Mouse (Mus musculus) forebrain, embryonic 14.5 days (tissue): ENCODE measurements around the gene Akt3. TPM values are rescaled to one million over a fixed set of nuclear protein-coding genes. Genes with fewer than 3 reads are reported as not detected.
A peak's percentile ranks its signal among the peaks of the same experiment; 100 is the strongest.

Source experiments
- ATAC-seq: fragments of 200-750 bp; cut with Nextera tagmentation; 2 replicates; pipeline ENCODE4 v1.8.0; 2017; ENCODE audit warnings: mild to moderate bottlenecking, moderate library complexity
- DNase-seq: peaks from one replicate; pipeline ENCODE4 v3.0.0-alpha.2; 2015; ENCODE audit warnings: low spot score
- H3K27ac ChIP-seq: fragments of 300-500 bp; sonication (generic); 2 replicates; pipeline ENCODE4 v1.5.1; 2014; ENCODE audit warnings: low read depth, mild to moderate bottlenecking, control low read depth, low read length, moderate library complexity
- H3K27me3 ChIP-seq: fragments of 300-500 bp; sonication (generic); replicated peaks from 2 replicates; pipeline ENCODE4 v1.6.1; 2014; ENCODE audit warnings: low read length, control low read depth, mixed read lengths; ENCODE audit not compliant: control insufficient read depth, insufficient read depth
- H3K36me3 ChIP-seq: fragments of 300-500 bp; sonication (generic); 2 replicates; pipeline ENCODE4 v1.6.1; 2014; ENCODE audit warnings: low read length, control low read depth; ENCODE audit not compliant: control insufficient read depth, insufficient read depth
- H3K4me1 ChIP-seq: fragments of 300-500 bp; sonication (generic); 2 replicates; pipeline ENCODE4 v1.6.1; 2014; ENCODE audit warnings: antibody characterized with exemption, low read length, control low read depth; ENCODE audit not compliant: control insufficient read depth, insufficient read depth
- H3K4me2 ChIP-seq: fragments of 300-500 bp; sonication (generic); 2 replicates; pipeline ENCODE4 v1.6.1; 2014; ENCODE audit warnings: mild to moderate bottlenecking, control low read depth, low read length
- H3K4me3 ChIP-seq: fragments of 300-500 bp; sonication (generic); 2 replicates; pipeline ENCODE4 v1.5.1; 2014; ENCODE audit warnings: low read depth, low read length, control low read depth
- H3K9ac ChIP-seq: fragments of 300-500 bp; sonication (generic); 2 replicates; pipeline ENCODE4 v1.6.1; 2014; ENCODE audit warnings: mild to moderate bottlenecking, low read length, control low read depth, moderate library complexity
- H3K9me3 ChIP-seq: fragments of 300-500 bp; sonication (generic); replicated peaks from 2 replicates; pipeline ENCODE4 v1.6.1; 2016; ENCODE audit warnings: low read length, control low read depth, mixed read lengths; ENCODE audit not compliant: control insufficient read depth
- WGBS: fragments of 180-500 bp; shearing (Covaris S2); extraction: QIAGEN DNeasy Blood & Tissue Kit; methylation state at CpG from one replicate; pipeline ENCODE4 v1.1.7; 2014; 5-methylcytosine and 5-hydroxymethylcytosine counted together
- polyA plus RNA-seq: library from polyadenylated mRNA; unstranded; fragments of >200 nt; fragmentation: Nextera tagmentation; extraction: Ambion mirVana; gene quantifications from 2 replicates; pipeline ENCODE4 v1.2.1, GENCODE M21; 2014

Gene Akt3
- polyA plus RNA-seq: 38.8 and 39.0 TPM in 2 replicates

DNA sequence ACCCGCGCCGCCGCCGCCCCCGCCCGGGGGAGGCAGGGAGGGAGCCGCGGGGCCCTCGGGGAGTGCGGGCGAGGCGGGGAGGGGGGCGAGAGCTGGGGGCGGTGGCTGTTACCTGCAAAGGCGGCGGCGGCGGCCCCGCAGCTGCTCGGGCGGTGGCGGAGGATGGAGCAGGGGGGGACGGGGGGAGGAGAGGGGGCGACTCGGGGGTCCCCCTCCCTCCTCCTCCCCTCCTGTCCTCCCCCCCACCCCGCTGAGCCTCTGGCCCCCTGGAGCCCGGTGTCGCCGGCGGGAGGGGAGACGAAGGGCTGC lies at the start of gene Akt3:
Gene Akt3, minus strand, starts transcription at position 170 of the 309 bp plus-strand sequence.
- WGBS: 0% methylated on average over 3 of the region's 32 CpGs

DNA sequence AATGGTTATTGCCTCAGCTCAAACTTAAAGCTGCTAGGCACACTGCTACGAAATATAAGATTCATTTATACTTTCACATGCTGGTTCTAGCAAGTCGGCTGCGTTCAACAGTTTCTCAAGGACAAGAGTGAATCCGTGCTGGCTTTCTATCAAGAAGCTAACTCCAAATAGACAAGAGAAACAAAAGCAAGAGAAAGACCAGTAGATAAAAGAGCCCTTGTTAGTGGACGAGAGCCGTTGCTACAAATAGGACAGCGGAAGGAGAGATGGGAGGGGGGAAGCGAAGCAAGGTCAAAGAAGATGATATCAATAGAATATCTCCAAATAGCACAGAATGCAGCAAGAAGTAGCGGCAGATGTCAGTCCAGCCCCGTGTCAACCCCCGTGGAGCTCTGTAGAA lies 49.5 kb upstream of the Akt3 start:
- H3K4me1 ChIP-seq: peaks cover 2% of the 10 kb centered on the region; the same call in 1 of the 2 replicates
- ATAC-seq (no peak), DNase-seq (peak; percentile 27)
- H3K4me3 ChIP-seq: no peak overlapping the region
- no peak overlapping the region for H3K9ac ChIP-seq
- H3K9me3 ChIP-seq: no peaks in the 10 kb centered on the region
- no peak overlapping the region for H3K27ac ChIP-seq
- H3K36me3 ChIP-seq: no peaks in the 10 kb centered on the region
- WGBS: 59% methylated on average over 11 of the region's 11 CpGs
- H3K4me2 ChIP-seq: no peak overlapping the region
- H3K27me3 ChIP-seq: no peaks in the 10 kb centered on the region

More for the DNA sequence above, at the start of gene Akt3:
- H3K36me3 ChIP-seq: no peaks in the 10 kb centered on the region
- no peaks in the 10 kb centered on the region for H3K27me3 ChIP-seq
- no peak for DNase-seq
- H3K9ac ChIP-seq: peak within 1 kb of the TSS; percentile 99
- peak within 1 kb of the TSS; percentile 84 for H3K4me2 ChIP-seq
- peak; percentile 65 for ATAC-seq
- peak within 1 kb of the TSS; percentile 96 for H3K4me3 ChIP-seq
- no peaks in the 10 kb centered on the region for H3K9me3 ChIP-seq
- peaks cover 17% of the 10 kb centered on the region for H3K4me1 ChIP-seq
- peak within 1 kb of the TSS; percentile 100 for H3K27ac ChIP-seq

DNA sequence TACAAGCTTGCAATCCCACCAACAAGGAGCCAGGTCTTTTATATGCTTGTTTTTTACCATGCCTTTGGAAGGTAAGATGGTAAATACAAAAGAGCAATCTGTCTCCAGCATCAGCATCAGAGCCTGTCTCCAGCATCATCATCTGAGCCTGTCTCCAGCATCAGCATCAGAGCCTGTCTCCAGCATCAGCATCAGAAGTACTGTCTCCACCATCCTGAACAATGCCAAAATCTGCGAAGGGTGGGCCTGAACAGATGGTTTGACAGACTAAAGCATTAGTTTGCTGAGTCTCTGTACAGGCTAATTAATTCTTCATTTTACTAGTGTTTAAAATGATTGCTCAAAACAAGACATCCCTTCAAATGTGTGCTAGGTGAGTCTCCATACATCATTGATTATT lies 40.2 kb upstream of the Akt3 start:
- 77% methylated on average over 1 of the region's 1 CpGs for WGBS
- Histone ChIP-seq H3K27me3 (no peaks in the 10 kb centered on the region), H3K4me1 (no peaks in the 10 kb centered on the region), H3K4me2 (no peak overlapping the region), H3K4me3 (no peak overlapping the region), H3K27ac (no peak overlapping the region), H3K36me3 (no peaks in the 10 kb centered on the region), H3K9ac (no peak overlapping the region), H3K9me3 (no peaks in the 10 kb centered on the region)
- ATAC-seq (0 out of 2 replicates have a peak, but pooled peaks have one; percentile 46), DNase-seq (peak; percentile 46)

DNA sequence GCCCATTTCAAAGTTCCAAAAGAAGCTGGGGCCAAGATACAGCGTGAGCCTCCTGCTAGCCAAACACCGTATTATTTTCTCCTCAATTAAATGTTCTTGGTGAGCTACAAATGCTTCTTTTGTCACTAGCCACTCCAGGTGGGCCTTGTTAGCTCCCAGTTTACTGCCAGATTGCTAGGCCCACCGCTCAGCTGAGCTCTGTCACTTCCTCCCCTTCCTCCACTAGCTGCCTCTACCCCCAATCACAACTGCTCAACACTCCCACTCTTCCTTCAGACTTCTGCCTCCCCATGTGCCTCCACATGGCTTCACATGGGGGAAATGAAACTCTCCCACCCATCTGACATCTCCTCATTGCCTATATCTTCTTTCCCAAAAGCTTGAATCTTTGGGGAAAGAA lies 28.8 kb upstream of the Akt3 start:
- peak; percentile 33 for DNase-seq
- Histone ChIP-seq H3K4me1 (no peaks in the 10 kb centered on the region), H3K4me2 (no peak overlapping the region), H3K9ac (no peak overlapping the region), H3K27ac (no peak overlapping the region), H3K4me3 (no peak overlapping the region), H3K9me3 (no peaks in the 10 kb centered on the region), H3K27me3 (no peaks in the 10 kb centered on the region), H3K36me3 (no peaks in the 10 kb centered on the region)
- 0% methylated on average over 3 of the region's 3 CpGs for WGBS
- no peak for ATAC-seq

DNA sequence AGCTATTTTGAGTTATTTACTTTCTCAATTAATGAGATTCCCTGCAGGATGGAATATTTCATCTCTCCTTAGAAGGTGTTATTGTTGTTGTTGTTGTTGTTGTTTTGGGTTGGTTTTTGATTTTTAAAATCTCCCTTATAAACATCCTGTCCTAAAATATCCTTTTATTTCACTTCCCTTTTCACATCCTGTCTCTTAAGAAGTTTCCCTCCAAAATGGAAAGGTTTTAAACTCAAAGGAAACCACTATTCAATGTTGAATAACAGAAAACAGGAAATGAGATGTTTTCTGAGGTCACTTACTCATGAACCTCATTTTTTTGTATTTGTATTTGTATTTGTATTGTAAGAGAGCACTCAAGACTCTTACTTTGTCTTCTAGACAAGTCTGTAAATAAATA lies 23.9 kb upstream of the Akt3 start:
- H3K9me3 ChIP-seq: no peaks in the 10 kb centered on the region
- no peaks in the 10 kb centered on the region for H3K4me1 ChIP-seq
- no peaks in the 10 kb centered on the region for H3K36me3 ChIP-seq
- H3K4me2 ChIP-seq: no peak overlapping the region
- no peak for DNase-seq
- no peak for ATAC-seq
- H3K9ac ChIP-seq: no peak overlapping the region
- no peak overlapping the region for H3K27ac ChIP-seq
- no peaks in the 10 kb centered on the region for H3K27me3 ChIP-seq
- H3K4me3 ChIP-seq: no peak overlapping the region

DNA sequence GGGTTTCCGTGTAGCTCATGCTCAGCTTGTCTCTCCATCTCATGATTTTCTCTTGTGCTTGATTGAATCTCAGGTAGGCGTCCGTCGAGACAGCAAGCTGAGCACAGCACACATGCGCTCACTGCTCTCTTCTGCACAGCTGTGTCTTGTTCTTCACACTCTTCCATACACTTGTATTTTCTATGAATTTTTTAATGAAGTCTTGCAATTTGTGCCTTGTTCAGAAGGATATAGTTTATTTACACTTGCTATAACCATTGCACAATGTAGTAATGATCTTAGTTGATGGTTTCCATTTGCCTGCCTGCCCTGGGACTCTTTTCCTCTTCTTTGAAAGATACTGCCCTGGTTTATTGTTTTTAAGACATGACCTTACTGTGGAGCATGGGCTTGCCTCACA lies 19.4 kb upstream of the Akt3 start:
- no peaks in the 10 kb centered on the region for H3K36me3 ChIP-seq
- no peak for ATAC-seq
- H3K4me1 ChIP-seq: no peaks in the 10 kb centered on the region
- DNase-seq: no peak
- no peak overlapping the region for H3K4me2 ChIP-seq
- WGBS: 93% methylated on average over 5 of the region's 5 CpGs
- no peak overlapping the region for H3K27ac ChIP-seq
- H3K27me3 ChIP-seq: no peaks in the 10 kb centered on the region
- no peak overlapping the region for H3K9ac ChIP-seq
- H3K9me3 ChIP-seq: no peaks in the 10 kb centered on the region
- H3K4me3 ChIP-seq: no peak overlapping the region

DNA sequence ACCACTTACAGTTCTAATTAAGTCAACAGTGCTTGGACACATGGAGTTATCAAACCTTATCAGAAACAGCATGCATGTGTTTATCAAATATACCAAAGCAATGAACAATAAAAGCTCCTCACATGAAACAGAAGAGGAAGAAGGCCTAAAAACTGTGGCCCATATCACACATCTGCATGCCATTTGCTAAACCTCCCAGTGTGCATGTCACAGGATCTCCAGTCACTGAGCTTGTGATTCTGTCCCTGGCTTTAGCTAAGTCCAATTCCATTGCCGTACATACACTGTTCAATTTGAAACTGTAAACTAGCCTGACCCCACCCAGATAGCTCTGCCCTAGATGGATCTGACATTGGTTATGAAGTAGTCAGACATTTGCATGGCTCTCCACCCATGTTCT lies 9.6 kb upstream of the Akt3 start:
- 83% methylated on average over 1 of the region's 1 CpGs for WGBS
- DNase-seq (no peak), ATAC-seq (no peak)
- Histone ChIP-seq H3K4me3 (no peak overlapping the region), H3K27ac (no peak overlapping the region), H3K36me3 (no peaks in the 10 kb centered on the region), H3K4me2 (no peak overlapping the region), H3K9ac (no peak overlapping the region), H3K4me1 (no peaks in the 10 kb centered on the region), H3K27me3 (no peaks in the 10 kb centered on the region), H3K9me3 (no peaks in the 10 kb centered on the region)

DNA sequence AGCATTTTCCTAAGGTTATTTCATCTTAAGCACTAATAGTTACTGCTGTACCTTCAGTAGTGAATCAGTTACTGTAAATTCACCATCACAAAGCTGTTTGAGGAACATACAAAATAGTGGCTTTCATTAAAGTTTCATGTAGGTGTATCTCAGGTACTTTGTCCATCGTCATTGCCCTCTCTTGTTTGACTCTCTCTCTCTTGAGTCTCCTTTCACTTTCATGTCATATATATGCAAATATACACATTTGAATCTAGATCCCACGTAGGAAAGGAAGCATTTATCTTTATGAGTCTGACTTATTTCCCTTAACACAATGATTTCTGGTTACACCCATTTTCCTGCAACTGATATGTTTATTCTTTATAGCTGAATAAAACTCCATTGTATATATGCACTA lies 4.9 kb upstream of the Akt3 start:
- Histone ChIP-seq H3K4me1 (peaks cover 13% of the 10 kb centered on the region), H3K27me3 (no peaks in the 10 kb centered on the region), H3K27ac (no peak overlapping the region), H3K4me3 (no peak overlapping the region), H3K9ac (no peak overlapping the region), H3K9me3 (no peaks in the 10 kb centered on the region), H3K36me3 (no peaks in the 10 kb centered on the region), H3K4me2 (no peak overlapping the region)
- DNase-seq (no peak), ATAC-seq (no peak)
- 80% methylated on average over 2 of the region's 2 CpGs for WGBS

DNA sequence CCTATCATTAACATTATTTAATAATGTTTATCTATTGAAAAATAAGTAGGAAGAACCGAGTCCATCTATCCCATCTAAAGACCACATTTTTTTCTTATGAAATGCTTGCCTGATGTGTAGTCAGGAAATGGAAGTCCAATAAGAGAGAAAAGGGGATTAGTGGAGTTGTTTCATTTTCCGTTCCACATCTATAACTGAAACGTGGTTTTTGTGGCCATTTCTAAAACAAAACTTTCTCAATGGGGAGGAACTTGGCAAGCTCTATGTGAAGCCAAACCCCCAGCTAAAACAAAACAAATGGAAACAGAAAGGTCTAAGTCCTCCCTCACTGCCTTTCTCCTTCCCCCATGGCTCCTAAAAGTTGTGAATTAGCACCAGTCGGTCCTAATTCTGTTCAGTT lies 2.8 kb upstream of the Akt3 start:
- 57% methylated on average over 4 of the region's 4 CpGs for WGBS
- no peaks in the 10 kb centered on the region for H3K27me3 ChIP-seq
- ATAC-seq: no peak

More for the DNA sequence above, 2.8 kb upstream of the Akt3 start:
- Histone ChIP-seq H3K9ac (no peak overlapping the region), H3K4me2 (no peak overlapping the region), H3K36me3 (no peaks in the 10 kb centered on the region), H3K4me3 (no peak overlapping the region), H3K9me3 (no peaks in the 10 kb centered on the region), H3K4me1 (peaks cover 14% of the 10 kb centered on the region), H3K27ac (no peak overlapping the region)
- no peak for DNase-seq
